ENCODE assay signal across 21 mouse cellular contexts in genomic region chr5:123194856-123195255, GRCm38 (mm10). TPM values are rescaled to one million over a fixed set of nuclear protein-coding genes. Genes with fewer than 3 reads are reported as not detected.
"Had no signal": no experiment of that assay in that cellular context is flagged by ENCODE, and none has a peak within 500 bp of the region (broad histone marks: within the 10 kb centered on the region; RNA-seq: fewer than 3 reads in every experiment).

No protein-coding gene starts in this region.

- H3K27me3 ChIP-seq: kidney, embryonic 15.5 days; midbrain, embryonic 15.5 days; neural tube, embryonic 13.5 days; stomach, embryonic 15.5 days had no signal

- DNase-seq: kidney, adult 18-20 months; kidney, postnatal 14 days; lung, embryonic 14.5 days; lung, postnatal 10 days; lung, postnatal 4 days; retina, postnatal 1 day; thymus, postnatal 36 days had no signal

- H3K4me1 ChIP-seq: kidney, embryonic 15.5 days; limb, embryonic 10.5 days; midbrain, embryonic 15.5 days; stomach, embryonic 15.5 days had no signal

- H3K36me3 ChIP-seq: kidney, embryonic 15.5 days; limb, embryonic 10.5 days; midbrain, embryonic 10.5 days; midbrain, embryonic 15.5 days; neural tube, embryonic 13.5 days; stomach, embryonic 15.5 days had no signal

- H3K9ac ChIP-seq: kidney, embryonic 15.5 days; lung, embryonic 14.5 days; midbrain, embryonic 15.5 days; neural tube, embryonic 13.5 days; stomach, embryonic 15.5 days had no signal

- H3K4me2 ChIP-seq: kidney, embryonic 15.5 days; lung, embryonic 14.5 days; midbrain, embryonic 15.5 days; neural tube, embryonic 13.5 days; stomach, embryonic 15.5 days had no signal

- ATAC-seq: inflammation-experienced regulatory T-cells, adult 6 months; midbrain, embryonic 15.5 days had no signal

- H3K27ac ChIP-seq: kidney, embryonic 15.5 days; left cerebral cortex, adult 2 months; limb, embryonic 10.5 days; midbrain, embryonic 10.5 days; midbrain, embryonic 15.5 days; neural tube, embryonic 13.5 days; stomach, embryonic 15.5 days had no signal

- H3K4me3 ChIP-seq: kidney, embryonic 15.5 days; left cerebral cortex, adult 2 months; limb, embryonic 10.5 days; midbrain, embryonic 10.5 days; midbrain, embryonic 15.5 days; neural tube, embryonic 13.5 days; stomach, embryonic 15.5 days had no signal

- H3K9me3 ChIP-seq: kidney, embryonic 15.5 days; limb, embryonic 10.5 days; midbrain, embryonic 10.5 days; midbrain, embryonic 15.5 days; neural tube, embryonic 13.5 days; stomach, embryonic 15.5 days had no signal

RNA-seq across cellular contexts. Expression of gene Hpd, which starts 12.3 kb away (rescaled TPM):
- total RNA-seq: layer of hippocampus, adult 8-10 months; layer of hippocampus, postnatal 14 days; left cerebral cortex, adult 2 months; left cerebral cortex, postnatal 14 days; megakaryocyte, adult 5-6 weeks had no signal
- polyA plus RNA-seq: inflammation-experienced regulatory T-cells, adult 6 months; limb, embryonic 10.5 days; limb, embryonic 14.5 days; lung, embryonic 14.5 days; midbrain, embryonic 10.5 days; midbrain, embryonic 15.5 days; neural tube, embryonic 13.5 days; thymus, postnatal 0 days had no signal
